Mouse (Mus musculus) CH12.LX (cell line): Measurements from ENCODE around the gene Spc25. TPM values are rescaled to one million over a fixed set of nuclear protein-coding genes. Genes with fewer than 3 reads are reported as not detected.

Experiments
- DNase-seq: peaks from one replicate; pipeline ENCODE4 v3.0.0-alpha.2; 2013; ENCODE audit errors: extremely low read depth
- H3K27ac ChIP-seq: 2 replicates; pipeline ENCODE4 v1.5.1; 2012; ENCODE audit warnings: low read depth, mild to moderate bottlenecking, control low read depth, moderate library complexity; ENCODE audit not compliant: insufficient read depth
- H3K27me3 ChIP-seq: replicated peaks from 2 replicates; pipeline ENCODE3; 2012; ENCODE audit warnings: inconsistent platforms
- H3K36me3 ChIP-seq, 2 experiments: replicated peaks in 1 of 2; 2 replicates each; pipeline versions ENCODE3 to v1.6.1; 2012; ENCODE audit warnings: inconsistent platforms in 1 of 2, low read length in 1 of 2, mild to moderate bottlenecking in 1 of 2, mixed read lengths in 1 of 2, moderate library complexity in 1 of 2; ENCODE audit not compliant: control insufficient read depth in 1 of 2, insufficient read depth in 1 of 2
- H3K4me1 ChIP-seq, 2 experiments: 2 replicates each; pipeline ENCODE4 v1.6.1; 2012; ENCODE audit warnings: inconsistent platforms in 1 of 2, moderate library complexity in 1 of 2; ENCODE audit not compliant: insufficient read depth in 2 of 2, control insufficient read depth in 1 of 2
- H3K4me2 ChIP-seq: 2 replicates; pipeline ENCODE4 v1.6.1; 2012; ENCODE audit warnings: low read depth, mild to moderate bottlenecking, control low read depth; ENCODE audit not compliant: poor library complexity, insufficient read depth, severe bottlenecking
- H3K4me3 ChIP-seq, 3 experiments: fragments of 150-350 bp in 1 of 3; sonication (generic) in 1 of 3; replicated peaks in 1 of 3; 2 replicates each; pipeline versions ENCODE3 to v1.5.1; 2011 to 2012; ENCODE audit warnings: low read depth in 2 of 3, low read length in 2 of 3, mild to moderate bottlenecking in 2 of 3, moderate library complexity in 2 of 3, control low read depth in 1 of 3, improper control_type of control experiment in 1 of 3, inconsistent platforms in 1 of 3, mixed read lengths in 1 of 3; ENCODE audit not compliant: poor library complexity in 1 of 3
- H3K79me2 ChIP-seq: replicated peaks from 2 replicates; pipeline ENCODE4 v1.6.1; 2012; ENCODE audit warnings: mild to moderate bottlenecking, moderate library complexity; ENCODE audit not compliant: control insufficient read depth, poor library complexity, insufficient read depth, severe bottlenecking; ENCODE audit errors: extremely low read depth
- H3K9ac ChIP-seq: 2 replicates; pipeline ENCODE4 v1.6.1; 2012; ENCODE audit warnings: low read depth, mild to moderate bottlenecking, control low read depth, moderate library complexity; ENCODE audit not compliant: insufficient read depth
- H3K9me3 ChIP-seq: replicated peaks from 2 replicates; pipeline ENCODE3; 2012; ENCODE audit warnings: low read length, inconsistent platforms, mixed read lengths
- BHLHE40 ChIP-seq: IDR thresholded peaks from 2 replicates; pipeline ENCODE4 v1.6.1; 2011; ENCODE audit warnings: mild to moderate bottlenecking, low read depth, low read length, improper control_type of control experiment
- CHD1 ChIP-seq: IDR thresholded peaks from 2 replicates; pipeline ENCODE4 v1.6.1; 2012; ENCODE audit warnings: low read depth, low read length, improper control_type of control experiment, inconsistent platforms
- CTCF ChIP-seq, 2 experiments: IDR thresholded peaks in 1 of 2; conservative IDR thresholded peaks in 1 of 2; 2 replicates each; pipeline ENCODE4 v1.5.1; 2011 to 2012; ENCODE audit warnings: low read depth in 2 of 2, low read length in 2 of 2, improper control_type of control experiment in 1 of 2, inconsistent platforms in 1 of 2, mild to moderate bottlenecking in 1 of 2, moderate library complexity in 1 of 2
- E2F4 ChIP-seq: IDR thresholded peaks from 2 replicates; pipeline ENCODE4 v1.6.1; 2011; ENCODE audit warnings: low read depth, low read length, improper control_type of control experiment; ENCODE audit not compliant: insufficient replicate concordance
- ETS1 ChIP-seq: conservative IDR thresholded peaks from 2 replicates; pipeline ENCODE4 v1.6.1; 2012; ENCODE audit warnings: low read depth, mild to moderate bottlenecking, inconsistent platforms, low read length, improper control_type of control experiment, moderate library complexity
- JUND ChIP-seq: conservative IDR thresholded peaks from 2 replicates; pipeline ENCODE4 v1.6.1; 2011; ENCODE audit warnings: low read depth, low read length, improper control_type of control experiment
- KAT2A ChIP-seq: IDR thresholded peaks from 2 replicates; pipeline ENCODE4 v1.6.1; 2012; ENCODE audit warnings: low read length, improper control_type of control experiment, inconsistent platforms; ENCODE audit not compliant: insufficient replicate concordance
- MAFK ChIP-seq: IDR thresholded peaks from 2 replicates; pipeline ENCODE4 v1.6.1; 2011; ENCODE audit warnings: low read length, improper control_type of control experiment; ENCODE audit not compliant: insufficient replicate concordance
- MAX ChIP-seq: IDR thresholded peaks from 2 replicates; pipeline ENCODE4 v1.6.1; 2011; ENCODE audit warnings: low read length, improper control_type of control experiment
- MEF2A ChIP-seq: IDR thresholded peaks from 2 replicates; pipeline ENCODE4 v1.6.1; 2014; ENCODE audit warnings: low read depth, mild to moderate bottlenecking, inconsistent platforms, low read length, improper control_type of control experiment, borderline replicate concordance
- MYC ChIP-seq: IDR thresholded peaks from 2 replicates; pipeline ENCODE4 v1.6.1; 2011; ENCODE audit warnings: low read depth, mild to moderate bottlenecking, improper control_type of control experiment, low read length
- NELFE ChIP-seq: IDR thresholded peaks from 2 replicates; pipeline ENCODE4 v1.6.1; 2011; ENCODE audit warnings: low read depth, low read length, improper control_type of control experiment
- NRF1 ChIP-seq: IDR thresholded peaks from 2 replicates; pipeline ENCODE4 v1.6.1; 2014; ENCODE audit warnings: low read depth, mild to moderate bottlenecking, inconsistent platforms, low read length, improper control_type of control experiment, moderate library complexity
- PAX5 ChIP-seq: IDR thresholded peaks from 2 replicates; pipeline ENCODE4 v1.6.1; 2012; ENCODE audit warnings: low read length, inconsistent platforms, mixed read lengths
- POLR2A ChIP-seq: IDR thresholded peaks from 2 replicates; pipeline ENCODE4 v1.6.1; 2011; ENCODE audit warnings: low read depth, mild to moderate bottlenecking, improper control_type of control experiment, low read length
- POLR2AphosphoS2 ChIP-seq: IDR thresholded peaks from 2 replicates; pipeline ENCODE4 v1.6.1; 2011; ENCODE audit warnings: low read depth, low read length, improper control_type of control experiment
- RAD21 ChIP-seq: IDR thresholded peaks from 2 replicates; pipeline ENCODE4 v1.6.1; 2011; ENCODE audit warnings: low read depth, mild to moderate bottlenecking, low read length, improper control_type of control experiment, moderate library complexity
- SIN3A ChIP-seq: IDR thresholded peaks from 2 replicates; pipeline ENCODE4 v1.6.1; 2012; ENCODE audit warnings: low read length, improper control_type of control experiment, inconsistent platforms
- TBP ChIP-seq: conservative IDR thresholded peaks from 2 replicates; pipeline ENCODE4 v1.6.1; 2011; ENCODE audit warnings: low read depth, low read length, improper control_type of control experiment
- TCF12 ChIP-seq: IDR thresholded peaks from 2 replicates; pipeline ENCODE4 v1.6.1; 2014; ENCODE audit warnings: low read depth, mild to moderate bottlenecking, inconsistent platforms, low read length, improper control_type of control experiment
- dilution Hi-C: fragments of 300-500 bp; cut with MboI; formaldehyde crosslinking; loops from 2 replicates; pipeline ENCODE4 v1.14.3; 2020; ENCODE audit warnings: low sequenced_read_pairs; ENCODE audit not compliant: extremely low pct_unique_long_range_greater_than_20kb, extremely low pct_ligation_motif_present
- in situ Hi-C: fragments of 300-500 bp; cut with MboI; formaldehyde crosslinking; loops from 3 replicates; pipeline ENCODE4 v1.14.3; 2019; ENCODE audit warnings: low sequenced_read_pairs, low pct_ligation_motif_present, low pct_unique_long_range_greater_than_20kb, mixed read lengths
- polyA plus RNA-seq: library from polyadenylated mRNA; unstranded; fragments of >175 nt; gene quantifications from 2 replicates; pipeline ENCODE4 v1.2.1, GENCODE M21; 2012; ENCODE audit warnings: low read depth; ENCODE audit not compliant: insufficient read length
- total RNA-seq, 2 experiments: library from RNA; depleted of rRNA; stranded (reverse); fragments of 300-350 nt in 1 of 2; fragments of >200 nt in 1 of 2; gene quantifications; 2 replicates each; pipeline ENCODE4 v1.2.3; 2012 to 2014

Gene Spc25
- total and polyA plus RNA-seq, 3 experiments: 31.7 to 67.2 (median 50.0) TPM

GRCm38 (mm10) chr2:69244924-69245323 lies 38.9 kb upstream of the Spc25 start:
- in situ Hi-C loops: no loop called here
- Histone ChIP-seq H3K9me3 (no peaks in the 10 kb centered on the region), H3K36me3 (no peaks in the 10 kb centered on the region), H3K4me2 (no peak overlapping the region), H3K79me2 (no peaks in the 10 kb centered on the region), H3K27ac (no peak overlapping the region), H3K4me3 (no peak overlapping the region), H3K4me1 (0 out of 4 replicates have a peak, but pooled peaks cover 0 to 2% of the 10 kb centered on the region in 2 experiments), H3K27me3 (no peaks in the 10 kb centered on the region), H3K9ac (no peak overlapping the region)
- no peak for DNase-seq
- dilution Hi-C loops: no loop called here
- TF ChIP-seq PAX5: no peak
- TF ChIP-seq RAD21: no peak
- TF ChIP-seq POLR2A: no peak
- TF ChIP-seq KAT2A: no peak
- no peak for TF ChIP-seq ETS1
- no peak for TF ChIP-seq CHD1
- TF ChIP-seq NELFE: no peak
- TF ChIP-seq JUND: no peak
- no peak for TF ChIP-seq TCF12
- TF ChIP-seq MAFK: no peak
- TF ChIP-seq MEF2A: no peak
- TF ChIP-seq E2F4: no peak
- TF ChIP-seq TBP: no peak
- TF ChIP-seq MYC: no peak
- no peak for TF ChIP-seq NRF1
- TF ChIP-seq BHLHE40: no peak
- TF ChIP-seq MAX: no peak

DNA sequence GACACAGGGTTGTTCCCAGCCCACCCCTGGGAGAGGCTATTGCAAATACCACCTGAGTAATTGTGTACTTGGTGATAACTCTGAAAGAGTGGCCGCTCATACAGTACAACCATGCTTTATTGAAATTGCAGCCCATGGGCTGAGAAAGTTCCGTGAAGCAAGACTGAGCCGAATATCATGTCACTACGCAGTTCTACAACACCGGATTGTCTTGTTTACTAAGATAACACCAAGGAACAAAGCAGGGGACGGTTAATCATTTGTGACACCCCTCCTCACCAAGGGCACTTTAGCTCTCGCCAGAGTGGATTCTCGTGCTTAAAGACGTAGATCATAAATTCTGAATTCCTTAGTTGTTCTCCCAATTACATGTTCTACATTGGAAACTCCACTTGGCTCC lies 33.3 kb upstream of the Spc25 start:
- dilution Hi-C loops: no loop called here

More for the DNA sequence above, 33.3 kb upstream of the Spc25 start:
- no peak for TF ChIP-seq MAFK
- TF ChIP-seq POLR2AphosphoS2: no peak
- no peak for TF ChIP-seq CTCF (conservative IDR thresholded peaks at IDR 0.05 in 1 of 2, IDR thresholded peaks at IDR 0.05 in 1 of 2; ENCODE audit: low read depth in 2 of 2, low read length in 2 of 2)
- TF ChIP-seq SIN3A: no peak
- TF ChIP-seq, all 38 proteins: peak for 0
- H3K27ac ChIP-seq: no peak overlapping the region
- no peak overlapping the region for H3K4me3 ChIP-seq
- H3K4me2 ChIP-seq: no peak overlapping the region
- no peak overlapping the region for H3K9ac ChIP-seq
- in situ Hi-C loops: no loop called here
- DNase-seq: no peak
- H3K79me2 ChIP-seq: no peaks in the 10 kb centered on the region
- no peaks in the 10 kb centered on the region for H3K27me3 ChIP-seq
- no peaks in the 10 kb centered on the region for H3K4me1 ChIP-seq
- H3K36me3 ChIP-seq: no peaks in the 10 kb centered on the region
- H3K9me3 ChIP-seq: no peaks in the 10 kb centered on the region
